Mouse (Mus musculus) CH12.LX (cell line): ENCODE measurements at regions not wholly inside any gene's neighbourhood (a gene's known extent, or its start where the extent isn't known, plus 50 kb on each side); places are given as distances from the start of the nearest gene placed in this dataset.

Source experiments
- DNase-seq: peaks from one replicate; pipeline ENCODE4 v3.0.0-alpha.2; 2013; ENCODE audit errors: extremely low read depth
- H3K27ac ChIP-seq: 2 replicates; pipeline ENCODE4 v1.5.1; 2012; ENCODE audit warnings: low read depth, mild to moderate bottlenecking, control low read depth, moderate library complexity; ENCODE audit not compliant: insufficient read depth
- H3K27me3 ChIP-seq: replicated peaks from 2 replicates; pipeline ENCODE3; 2012; ENCODE audit warnings: inconsistent platforms
- H3K36me3 ChIP-seq, 2 experiments: replicated peaks in 1 of 2; 2 replicates each; pipeline versions ENCODE3 to v1.6.1; 2012; ENCODE audit warnings: inconsistent platforms in 1 of 2, low read length in 1 of 2, mild to moderate bottlenecking in 1 of 2, mixed read lengths in 1 of 2, moderate library complexity in 1 of 2; ENCODE audit not compliant: control insufficient read depth in 1 of 2, insufficient read depth in 1 of 2
- H3K4me1 ChIP-seq, 2 experiments: 2 replicates each; pipeline ENCODE4 v1.6.1; 2012; ENCODE audit warnings: inconsistent platforms in 1 of 2, moderate library complexity in 1 of 2; ENCODE audit not compliant: insufficient read depth in 2 of 2, control insufficient read depth in 1 of 2
- H3K4me2 ChIP-seq: 2 replicates; pipeline ENCODE4 v1.6.1; 2012; ENCODE audit warnings: low read depth, mild to moderate bottlenecking, control low read depth; ENCODE audit not compliant: poor library complexity, insufficient read depth, severe bottlenecking
- H3K4me3 ChIP-seq, 3 experiments: fragments of 150-350 bp in 1 of 3; sonication (generic) in 1 of 3; replicated peaks in 1 of 3; 2 replicates each; pipeline versions ENCODE3 to v1.5.1; 2011 to 2012; ENCODE audit warnings: low read depth in 2 of 3, low read length in 2 of 3, mild to moderate bottlenecking in 2 of 3, moderate library complexity in 2 of 3, control low read depth in 1 of 3, improper control_type of control experiment in 1 of 3, inconsistent platforms in 1 of 3, mixed read lengths in 1 of 3; ENCODE audit not compliant: poor library complexity in 1 of 3
- H3K79me2 ChIP-seq: replicated peaks from 2 replicates; pipeline ENCODE4 v1.6.1; 2012; ENCODE audit warnings: mild to moderate bottlenecking, moderate library complexity; ENCODE audit not compliant: control insufficient read depth, poor library complexity, insufficient read depth, severe bottlenecking; ENCODE audit errors: extremely low read depth
- H3K9ac ChIP-seq: 2 replicates; pipeline ENCODE4 v1.6.1; 2012; ENCODE audit warnings: low read depth, mild to moderate bottlenecking, control low read depth, moderate library complexity; ENCODE audit not compliant: insufficient read depth
- H3K9me3 ChIP-seq: replicated peaks from 2 replicates; pipeline ENCODE3; 2012; ENCODE audit warnings: low read length, inconsistent platforms, mixed read lengths
- BHLHE40 ChIP-seq: IDR thresholded peaks from 2 replicates; pipeline ENCODE4 v1.6.1; 2011; ENCODE audit warnings: mild to moderate bottlenecking, low read depth, low read length, improper control_type of control experiment
- CTCF ChIP-seq, 2 experiments: IDR thresholded peaks in 1 of 2; conservative IDR thresholded peaks in 1 of 2; 2 replicates each; pipeline ENCODE4 v1.5.1; 2011 to 2012; ENCODE audit warnings: low read depth in 2 of 2, low read length in 2 of 2, improper control_type of control experiment in 1 of 2, inconsistent platforms in 1 of 2, mild to moderate bottlenecking in 1 of 2, moderate library complexity in 1 of 2
- E2F4 ChIP-seq: IDR thresholded peaks from 2 replicates; pipeline ENCODE4 v1.6.1; 2011; ENCODE audit warnings: low read depth, low read length, improper control_type of control experiment; ENCODE audit not compliant: insufficient replicate concordance
- ELF1 ChIP-seq: IDR thresholded peaks from 2 replicates; pipeline ENCODE4 v1.6.1; 2014; ENCODE audit warnings: low read depth, mild to moderate bottlenecking, inconsistent platforms, low read length, improper control_type of control experiment
- EP300 ChIP-seq: IDR thresholded peaks from 2 replicates; pipeline ENCODE4 v1.6.1; 2011; ENCODE audit warnings: low read length, improper control_type of control experiment
- GABPA ChIP-seq: IDR thresholded peaks from 2 replicates; pipeline ENCODE4 v1.6.1; 2012; ENCODE audit warnings: low read depth, low read length, improper control_type of control experiment, inconsistent platforms; ENCODE audit not compliant: insufficient replicate concordance
- IRF4 ChIP-seq: IDR thresholded peaks from 2 replicates; pipeline ENCODE4 v1.6.1; 2014; ENCODE audit warnings: low read depth, mild to moderate bottlenecking, inconsistent platforms, low read length, improper control_type of control experiment
- JUND ChIP-seq: conservative IDR thresholded peaks from 2 replicates; pipeline ENCODE4 v1.6.1; 2011; ENCODE audit warnings: low read depth, low read length, improper control_type of control experiment
- MAFK ChIP-seq: IDR thresholded peaks from 2 replicates; pipeline ENCODE4 v1.6.1; 2011; ENCODE audit warnings: low read length, improper control_type of control experiment; ENCODE audit not compliant: insufficient replicate concordance
- MAX ChIP-seq: IDR thresholded peaks from 2 replicates; pipeline ENCODE4 v1.6.1; 2011; ENCODE audit warnings: low read length, improper control_type of control experiment
- MEF2A ChIP-seq: IDR thresholded peaks from 2 replicates; pipeline ENCODE4 v1.6.1; 2014; ENCODE audit warnings: low read depth, mild to moderate bottlenecking, inconsistent platforms, low read length, improper control_type of control experiment, borderline replicate concordance
- MXI1 ChIP-seq: IDR thresholded peaks from 2 replicates; pipeline ENCODE4 v1.6.1; 2011; ENCODE audit warnings: mild to moderate bottlenecking, low read depth, low read length, improper control_type of control experiment
- NRF1 ChIP-seq: IDR thresholded peaks from 2 replicates; pipeline ENCODE4 v1.6.1; 2014; ENCODE audit warnings: low read depth, mild to moderate bottlenecking, inconsistent platforms, low read length, improper control_type of control experiment, moderate library complexity
- RCOR1 ChIP-seq: conservative IDR thresholded peaks from 2 replicates; pipeline ENCODE4 v1.6.1; 2012; ENCODE audit warnings: low read depth, mild to moderate bottlenecking, inconsistent platforms, low read length, improper control_type of control experiment
- SIN3A ChIP-seq: IDR thresholded peaks from 2 replicates; pipeline ENCODE4 v1.6.1; 2012; ENCODE audit warnings: low read length, improper control_type of control experiment, inconsistent platforms
- SMC3 ChIP-seq: IDR thresholded peaks from 2 replicates; pipeline ENCODE4 v1.6.1; 2011; ENCODE audit warnings: low read depth, low read length, improper control_type of control experiment
- UBTF ChIP-seq: IDR thresholded peaks from 2 replicates; pipeline ENCODE4 v1.6.1; 2012; ENCODE audit warnings: low read depth, mild to moderate bottlenecking, inconsistent platforms, low read length, improper control_type of control experiment, moderate library complexity
- USF1 ChIP-seq: IDR thresholded peaks from 2 replicates; pipeline ENCODE4 v1.6.1; 2014; ENCODE audit warnings: low read depth, mild to moderate bottlenecking, inconsistent platforms, low read length, improper control_type of control experiment
- USF2 ChIP-seq: conservative IDR thresholded peaks from 2 replicates; pipeline ENCODE4 v1.6.1; 2011; ENCODE audit warnings: low read depth, low read length, improper control_type of control experiment
- ZC3H11A ChIP-seq: IDR thresholded peaks from 2 replicates; pipeline ENCODE4 v1.6.1; 2012; ENCODE audit warnings: low read depth, mild to moderate bottlenecking, inconsistent platforms, low read length, improper control_type of control experiment
- ZMIZ1 ChIP-seq: IDR thresholded peaks from 2 replicates; pipeline ENCODE4 v1.6.1; 2012; ENCODE audit warnings: low read depth, mild to moderate bottlenecking, inconsistent platforms, low read length, improper control_type of control experiment
- ZNF384 ChIP-seq: IDR thresholded peaks from 2 replicates; pipeline ENCODE4 v1.6.1; 2012; ENCODE audit warnings: low read depth, low read length, improper control_type of control experiment, inconsistent platforms
- dilution Hi-C: fragments of 300-500 bp; cut with MboI; formaldehyde crosslinking; loops from 2 replicates; pipeline ENCODE4 v1.14.3; 2020; ENCODE audit warnings: low sequenced_read_pairs; ENCODE audit not compliant: extremely low pct_unique_long_range_greater_than_20kb, extremely low pct_ligation_motif_present
- in situ Hi-C: fragments of 300-500 bp; cut with MboI; formaldehyde crosslinking; loops from 3 replicates; pipeline ENCODE4 v1.14.3; 2019; ENCODE audit warnings: low sequenced_read_pairs, low pct_ligation_motif_present, low pct_unique_long_range_greater_than_20kb, mixed read lengths

GRCm38 (mm10) chr13:51998542-51998941 lies 152.1 kb downstream of the Gadd45g start:
- in situ Hi-C loops (no loop called here), dilution Hi-C loops (no loop called here)
- H3K4me3 ChIP-seq: no peak overlapping the region
- no peaks in the 10 kb centered on the region for H3K27me3 ChIP-seq
- no peak overlapping the region for H3K4me2 ChIP-seq
- H3K4me1 ChIP-seq: peaks cover 13 to 27% of the 10 kb centered on the region in 2 experiments; a peak in 3 of 4 replicates
- no peaks in the 10 kb centered on the region for H3K79me2 ChIP-seq
- H3K27ac ChIP-seq: no peak overlapping the region
- TF ChIP-seq EP300 (no peak), ZC3H11A (no peak), JUND (no peak), CTCF (conservative IDR thresholded peaks at IDR 0.05 in 1 of 2, IDR thresholded peaks at IDR 0.05 in 1 of 2; ENCODE audit: low read depth in 2 of 2, low read length in 2 of 2) (no peak), E2F4 (no peak), USF1 (no peak)
- peaks cover 3% of the 10 kb centered on the region for H3K9me3 ChIP-seq
- no peak for DNase-seq
- H3K9ac ChIP-seq: no peak overlapping the region
- no peaks in the 10 kb centered on the region for H3K36me3 ChIP-seq

- no peak overlapping the region for H3K4me3 ChIP-seq
- TF ChIP-seq RCOR1: no peak
- no peak for TF ChIP-seq MEF2A
- TF ChIP-seq SIN3A: no peak
- TF ChIP-seq NRF1: no peak
- TF ChIP-seq SMC3: no peak
- TF ChIP-seq ZNF384: no peak
- no peak for TF ChIP-seq JUND
- TF ChIP-seq ZC3H11A: no peak
- no peak for TF ChIP-seq IRF4
- no peak for TF ChIP-seq USF2
- TF ChIP-seq MAX: no peak
- no peak for TF ChIP-seq BHLHE40
- TF ChIP-seq MAFK: no peak
- TF ChIP-seq MXI1: no peak
- TF ChIP-seq ELF1: no peak
- no peak for TF ChIP-seq UBTF
- no peak for TF ChIP-seq ZMIZ1
- no peak for TF ChIP-seq GABPA
- in situ Hi-C loops (no loop called here), dilution Hi-C loops (no loop called here)
- peaks cover 0 to 17% of the 10 kb centered on the region in 2 experiments; a peak in 2 of 4 replicates for H3K4me1 ChIP-seq
- no peaks in the 10 kb centered on the region for H3K79me2 ChIP-seq
- DNase-seq: no peak
- H3K4me2 ChIP-seq: no peak overlapping the region
- H3K27ac ChIP-seq: no peak overlapping the region
- no peak overlapping the region for H3K9ac ChIP-seq
- H3K36me3 ChIP-seq: no peaks in the 10 kb centered on the region
- no peaks in the 10 kb centered on the region for H3K9me3 ChIP-seq
- no peaks in the 10 kb centered on the region for H3K27me3 ChIP-seq
Measured at GRCm38 (mm10) chr13:52001811-52002210, 155.3 kb downstream of the Gadd45g start.
